Mouse (Mus musculus) liver, embryonic 14.5 days (tissue): ENCODE measurements around the gene Gata2.

Experiments
- CTCF ChIP-seq: IDR thresholded peaks from 2 replicates; pipeline ENCODE4 v1.5.1; 2016; ENCODE audit warnings: antibody characterized with exemption, low read depth, control low read depth
- EP300 ChIP-seq: IDR thresholded peaks from 2 replicates; pipeline ENCODE4 v1.6.1; 2016; ENCODE audit warnings: antibody characterized with exemption, low read depth

DNA sequence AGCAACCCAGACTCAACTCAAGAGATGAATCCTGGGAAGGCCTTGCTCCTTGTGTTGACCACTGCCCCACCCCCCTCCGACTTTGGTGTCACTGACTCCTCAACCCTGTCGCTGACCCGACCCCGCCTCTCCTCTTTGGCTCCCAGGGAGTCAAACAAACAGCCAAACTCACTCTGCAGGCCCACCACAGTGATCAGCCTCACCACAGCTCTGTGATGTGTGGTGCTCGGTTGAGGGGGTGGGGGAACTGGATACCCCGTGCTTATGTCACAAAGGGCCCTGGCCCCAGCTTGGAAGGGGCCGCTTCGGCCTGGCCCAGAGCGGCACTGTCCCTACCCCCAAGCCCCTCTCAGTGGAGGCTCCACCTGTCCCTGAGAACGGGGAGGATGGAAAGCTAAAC lies 28.3 kb downstream of the Gata2 start, which contains the start of gene Dnajb8:
- TF ChIP-seq CTCF (no peak), EP300 (no peak)
